Mouse (Mus musculus) embryonic facial prominence, embryonic 11.5 days (tissue): ENCODE results near the gene Intu. TPM values are rescaled to one million over a fixed set of nuclear protein-coding genes. Genes with fewer than 3 reads are reported as not detected.

Experiments
- ATAC-seq: fragments of 200-750 bp; cut with Nextera tagmentation; replicated peaks from 2 replicates; pipeline ENCODE4 v1.8.0; 2017; ENCODE audit warnings: low read depth; ENCODE audit not compliant: insufficient number of reproducible peaks, low FRiP score, low TSS enrichment
- DNase-seq: peaks from one replicate; pipeline ENCODE4 v3.0.0-alpha.2; 2015; ENCODE audit warnings: low spot score
- H3K27ac ChIP-seq: fragments of 300-500 bp; sonication (generic); replicated peaks from 2 replicates; pipeline ENCODE4 v1.5.1; 2014; ENCODE audit warnings: mild to moderate bottlenecking, low read depth, low read length, control low read depth
- H3K27me3 ChIP-seq: fragments of 300-500 bp; sonication (generic); 2 replicates; pipeline ENCODE4 v1.6.1; 2014; ENCODE audit warnings: mild to moderate bottlenecking, low read length, moderate library complexity, mixed read lengths; ENCODE audit not compliant: control insufficient read depth, insufficient read depth
- H3K36me3 ChIP-seq: fragments of 300-500 bp; sonication (generic); replicated peaks from 2 replicates; pipeline ENCODE4 v1.6.1; 2014; ENCODE audit warnings: low read depth, mild to moderate bottlenecking, low read length, moderate library complexity, mixed read lengths; ENCODE audit not compliant: control insufficient read depth, insufficient read depth
- H3K4me1 ChIP-seq: fragments of 300-500 bp; sonication (generic); 2 replicates; pipeline ENCODE4 v1.6.1; 2014; ENCODE audit warnings: low read length, mixed read lengths; ENCODE audit not compliant: control insufficient read depth, insufficient read depth
- H3K4me2 ChIP-seq: fragments of 300-500 bp; sonication (generic); 2 replicates; pipeline ENCODE4 v1.6.1; 2014; ENCODE audit warnings: low read depth, mild to moderate bottlenecking, control low read depth, low read length, moderate library complexity
- H3K4me3 ChIP-seq: fragments of 300-500 bp; sonication (generic); 2 replicates; pipeline ENCODE4 v1.5.1; 2014; ENCODE audit warnings: low read depth, low read length, control low read depth
- H3K9ac ChIP-seq: fragments of 300-500 bp; sonication (generic); replicated peaks from 2 replicates; pipeline ENCODE4 v1.6.1; 2014; ENCODE audit warnings: mild to moderate bottlenecking, control low read depth, low read length
- H3K9me3 ChIP-seq: fragments of 300-500 bp; sonication (generic); replicated peaks from 2 replicates; pipeline ENCODE4 v1.6.1; 2016; ENCODE audit warnings: mild to moderate bottlenecking, low read length, inconsistent platforms, mixed read lengths; ENCODE audit not compliant: control insufficient read depth
- WGBS: fragments of 180-500 bp; shearing (Covaris S2); extraction: QIAGEN DNeasy Blood & Tissue Kit; methylation state at CpG from one replicate; pipeline ENCODE4 v1.1.7; 2014; 5-methylcytosine and 5-hydroxymethylcytosine counted together
- polyA plus RNA-seq: library from polyadenylated mRNA; unstranded; fragments of >200 nt; fragmentation: Nextera tagmentation; extraction: Ambion mirVana; gene quantifications from 2 replicates; pipeline ENCODE4 v1.2.1, GENCODE M21; 2014

Gene Intu
- polyA plus RNA-seq, 1 experiment from 2014 or later, result 7.1 TPM

DNA sequence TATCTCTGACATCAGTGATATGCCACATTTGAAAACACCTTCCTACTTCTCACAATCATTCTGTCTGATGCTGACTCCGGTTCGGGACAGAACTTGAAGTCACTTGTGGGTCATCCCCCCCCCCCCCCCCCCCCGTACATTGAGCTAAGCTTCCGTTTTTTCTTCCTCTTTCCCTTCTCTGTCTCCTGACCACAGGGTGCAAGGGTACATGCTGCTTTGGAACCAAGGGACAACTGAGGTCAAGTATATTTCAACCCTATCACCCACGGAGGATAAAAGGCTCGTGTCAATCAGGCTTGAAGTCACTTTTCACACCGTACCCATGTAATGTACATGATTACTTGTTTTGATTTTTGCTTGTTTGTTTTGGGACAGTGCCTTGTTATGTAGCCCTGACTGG lies 241 bp upstream of the Intu start:
- H3K27ac ChIP-seq, result no peak overlapping the region
- 17% methylated on average over 5 of the region's 7 CpGs for WGBS
- ATAC-seq (0 out of 2 replicates have a peak, but pooled peaks have one; percentile 19), DNase-seq (no peak)
- H3K4me1 ChIP-seq, result no peaks in the 10 kb centered on the region; the same call in 1 of the 2 replicates
- H3K9me3 ChIP-seq, result no peaks in the 10 kb centered on the region
- H3K27me3 ChIP-seq, result peaks cover 14% of the 10 kb centered on the region
- H3K9ac ChIP-seq, result no peak overlapping the region
- H3K4me2 ChIP-seq, result peak overlapping the region; percentile 100
- H3K4me3 ChIP-seq, result peak overlapping the region; percentile 51
- H3K36me3 ChIP-seq, result no peaks in the 10 kb centered on the region

- Histone ChIP-seq H3K4me1 (no peaks in the 10 kb centered on the region; the same call in 1 of the 2 replicates), H3K27ac (no peak overlapping the region), H3K4me3 (peak overlapping the region; percentile 51), H3K4me2 (peak overlapping the region; percentile 100), H3K9me3 (no peaks in the 10 kb centered on the region), H3K27me3 (peaks cover 14% of the 10 kb centered on the region), H3K36me3 (no peaks in the 10 kb centered on the region), H3K9ac (no peak overlapping the region)
- no peak for ATAC-seq
- DNase-seq, result peak; percentile 16
- 3% methylated on average over 11 of the region's 11 CpGs for WGBS
Observed at GRCm38 (mm10) chr3:40532256-40532655, 1.2 kb downstream of the Intu start.

GRCm38 (mm10) chr3:40534141-40534540 lies 3.1 kb downstream of the Intu start:
- WGBS, result 67% methylated on average over 4 of the region's 4 CpGs
- Histone ChIP-seq H3K27ac (no peak overlapping the region), H3K9me3 (no peaks in the 10 kb centered on the region), H3K4me3 (no peak overlapping the region), H3K27me3 (peaks cover 14% of the 10 kb centered on the region), H3K4me2 (no peak overlapping the region), H3K36me3 (no peaks in the 10 kb centered on the region), H3K4me1 (no peaks in the 10 kb centered on the region; the same call in 1 of the 2 replicates), H3K9ac (no peak overlapping the region)
- ATAC-seq (no peak), DNase-seq (no peak)

DNA sequence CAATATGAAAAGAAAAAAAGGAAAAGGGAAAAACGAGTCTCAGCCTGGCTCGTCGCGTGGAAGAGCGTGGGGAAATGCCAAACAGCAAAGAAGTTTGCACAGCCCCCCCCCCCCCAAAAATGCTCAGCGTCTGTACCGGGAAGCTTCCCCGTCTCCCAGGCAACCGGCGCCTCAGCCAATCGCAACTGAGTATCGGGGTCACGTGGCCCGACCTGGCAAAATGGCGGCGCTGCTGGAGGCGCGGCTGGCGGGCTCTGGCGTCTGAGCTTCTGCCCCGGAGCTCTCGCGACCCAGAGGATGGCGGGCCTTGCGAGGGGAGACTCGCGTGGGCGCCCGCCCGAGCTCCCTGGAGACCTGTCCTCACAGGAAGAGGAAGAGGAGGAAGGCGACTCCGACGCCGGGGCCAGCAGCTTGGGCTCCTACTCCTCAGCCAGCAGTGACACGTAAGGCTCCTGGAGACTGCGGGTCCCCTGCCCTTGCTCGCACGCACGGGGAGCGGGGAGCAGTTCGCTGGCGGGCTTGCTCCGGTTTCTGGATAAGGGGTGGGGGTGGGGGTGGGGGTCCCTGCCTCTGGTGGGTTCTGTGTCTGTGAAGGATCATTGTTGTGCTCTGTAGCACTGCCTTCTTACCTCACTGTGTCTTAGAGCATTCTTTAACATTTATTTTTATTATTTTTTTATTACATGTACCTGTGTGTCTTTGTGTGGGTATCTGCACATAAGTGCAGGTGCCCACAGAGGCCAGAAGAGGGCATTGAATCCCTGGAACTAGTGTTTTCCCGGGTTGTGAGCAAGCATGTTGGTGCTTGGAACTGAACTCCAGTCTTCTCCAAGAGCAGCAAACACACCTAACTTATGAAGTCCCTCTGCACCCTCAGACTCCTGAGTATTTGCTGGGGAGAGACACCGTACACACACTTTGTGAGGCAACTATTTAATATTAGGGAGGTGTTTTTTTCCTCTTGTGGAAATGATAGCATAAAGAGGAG lies 9.8 kb downstream of the Intu start:
- DNase-seq (peak; percentile 93), ATAC-seq (peak; percentile 81)
- H3K27ac ChIP-seq, result no peak overlapping the region
- 4% methylated on average over 42 of the region's 45 CpGs for WGBS
- no peaks in the 10 kb centered on the region for H3K27me3 ChIP-seq
- no peaks in the 10 kb centered on the region for H3K4me1 ChIP-seq
- H3K4me2 ChIP-seq, result peak overlapping the region; percentile 59
- no peaks in the 10 kb centered on the region for H3K9me3 ChIP-seq
- no peaks in the 10 kb centered on the region for H3K36me3 ChIP-seq
- peak overlapping the region; percentile 90 for H3K4me3 ChIP-seq
- H3K9ac ChIP-seq, result peak overlapping the region; percentile 80

DNA sequence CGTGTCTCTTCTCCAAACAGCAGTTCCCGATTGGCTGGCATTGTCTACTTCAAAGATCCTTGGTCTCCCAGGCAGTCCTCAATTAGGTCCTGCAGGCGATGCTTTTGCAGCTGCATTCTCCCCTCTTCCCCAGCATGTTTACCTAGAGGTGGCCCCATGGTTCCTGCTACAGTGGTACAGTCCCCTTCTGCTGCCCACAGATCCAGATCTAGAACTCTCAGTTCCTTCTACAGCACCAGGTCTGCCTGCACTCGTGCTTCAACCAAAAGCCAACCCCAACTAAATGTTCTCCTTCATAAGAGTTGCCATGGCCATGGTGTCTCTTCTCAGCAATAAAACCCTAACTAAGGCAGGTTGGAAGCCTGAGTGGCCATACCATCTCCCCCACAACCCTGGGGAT lies 15.5 kb downstream of the Intu start:
- H3K27ac ChIP-seq, result no peak overlapping the region
- H3K4me3 ChIP-seq, result no peak overlapping the region
- H3K4me2 ChIP-seq, result no peak overlapping the region
- H3K27me3 ChIP-seq, result no peaks in the 10 kb centered on the region
- DNase-seq, result no peak
- H3K36me3 ChIP-seq, result no peaks in the 10 kb centered on the region
- no peaks in the 10 kb centered on the region for H3K4me1 ChIP-seq
- H3K9me3 ChIP-seq, result no peaks in the 10 kb centered on the region
- no peak overlapping the region for H3K9ac ChIP-seq
- WGBS, result 88% methylated on average over 4 of the region's 4 CpGs
- no peak for ATAC-seq

DNA sequence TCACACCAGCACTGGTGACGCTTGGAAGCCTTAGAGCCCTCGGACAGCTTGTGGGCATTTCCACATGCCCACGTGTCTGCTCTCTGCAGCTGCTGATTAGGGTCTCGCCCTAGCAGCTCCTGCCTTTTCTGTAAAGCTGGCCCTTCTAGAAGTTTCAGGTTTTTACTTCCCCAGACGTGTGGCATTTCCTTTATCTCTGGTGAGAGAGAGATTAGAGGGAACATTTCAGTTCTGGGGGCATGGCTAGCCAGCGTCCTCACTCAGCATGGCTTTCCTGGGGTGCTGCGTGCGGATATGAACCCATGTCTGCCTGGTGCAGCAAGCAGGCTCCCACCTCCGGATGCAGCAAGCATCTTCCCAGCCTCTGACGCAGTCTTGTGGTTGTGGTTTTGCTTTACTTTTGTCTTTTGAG lies 121.9 kb downstream of the Intu start:
- Histone ChIP-seq H3K4me1 (no peaks in the 10 kb centered on the region), H3K27me3 (no peaks in the 10 kb centered on the region), H3K4me2 (no peak overlapping the region), H3K27ac (no peak overlapping the region), H3K36me3 (no peaks in the 10 kb centered on the region; the same call in 1 of the 2 replicates), H3K9ac (no peak overlapping the region), H3K9me3 (no peaks in the 10 kb centered on the region), H3K4me3 (no peak overlapping the region)
- ATAC-seq, result no peak
- 67% methylated on average over 10 of the region's 10 CpGs for WGBS
- DNase-seq, result no peak

DNA sequence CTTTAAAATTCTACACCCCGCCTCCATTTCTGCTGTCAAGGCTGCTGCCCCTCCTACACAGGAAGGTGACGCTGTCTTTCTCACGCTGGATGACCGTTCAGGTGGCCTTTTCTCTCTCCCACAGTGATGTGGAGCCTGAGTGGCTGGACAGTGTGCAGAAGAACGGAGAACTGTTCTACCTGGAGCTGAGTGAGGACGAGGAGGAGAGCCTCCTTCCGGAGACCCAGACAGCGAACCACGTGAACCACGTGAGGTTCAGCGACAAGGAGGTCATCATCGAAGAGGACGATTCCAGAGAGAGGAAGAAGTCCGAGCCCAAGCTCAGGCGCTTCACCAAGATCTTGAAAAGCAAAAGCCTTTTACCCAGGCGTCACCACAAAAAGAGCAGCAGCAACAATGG lies 122.5 kb downstream of the Intu start:
- H3K27ac ChIP-seq, result no peak overlapping the region
- 92% methylated on average over 16 of the region's 16 CpGs for WGBS
- ATAC-seq (no peak), DNase-seq (no peak)
- no peak overlapping the region for H3K9ac ChIP-seq
- no peaks in the 10 kb centered on the region; the same call in 1 of the 2 replicates for H3K36me3 ChIP-seq
- H3K4me2 ChIP-seq, result no peak overlapping the region
- no peaks in the 10 kb centered on the region for H3K9me3 ChIP-seq
- no peaks in the 10 kb centered on the region for H3K4me1 ChIP-seq
- no peak overlapping the region for H3K4me3 ChIP-seq
- no peaks in the 10 kb centered on the region for H3K27me3 ChIP-seq

GRCm38 (mm10) chr3:40654028-40654427 lies 122.9 kb downstream of the Intu start:
- DNase-seq, result no peak
- no peak for ATAC-seq
- 93% methylated on average over 11 of the region's 11 CpGs for WGBS

More at GRCm38 (mm10) chr3:40654028-40654427, 122.9 kb downstream of the Intu start:
- Histone ChIP-seq H3K4me1 (no peaks in the 10 kb centered on the region), H3K4me2 (no peak overlapping the region), H3K36me3 (no peaks in the 10 kb centered on the region; the same call in 1 of the 2 replicates), H3K27ac (no peak overlapping the region), H3K9me3 (no peaks in the 10 kb centered on the region), H3K9ac (no peak overlapping the region), H3K27me3 (no peaks in the 10 kb centered on the region), H3K4me3 (no peak overlapping the region)
